9 mouse cellular contexts compared by ENCODE assay signal in the genomic region with DNA sequence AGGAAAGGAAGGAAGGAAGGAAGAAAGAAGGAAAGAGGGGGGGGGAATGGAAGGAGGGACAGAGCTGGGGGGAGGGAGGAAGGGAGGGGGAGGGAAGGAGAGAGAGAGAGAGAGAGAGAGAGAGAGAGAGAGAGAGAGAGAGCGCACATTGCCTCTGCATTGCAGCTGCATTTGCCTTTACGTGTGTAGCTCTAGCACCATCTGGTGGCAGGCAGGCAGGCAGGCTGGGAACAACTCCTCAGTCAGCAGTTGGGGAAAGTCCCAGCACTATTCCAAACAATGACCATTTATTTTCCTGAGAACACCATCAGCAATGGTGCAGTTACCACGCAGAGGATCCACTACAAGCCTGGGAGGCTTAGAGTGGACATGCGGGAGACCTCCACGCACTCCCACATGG.
DNase-seq lines count a peak whose midpoint lies in the region; ATAC-seq and TF ChIP-seq lines count a peak whose summit lies in the region.
"Had no signal": no experiment of that assay in that cellular context is flagged by ENCODE, and none has a peak within 500 bp of the region (broad histone marks: within the 10 kb centered on the region; RNA-seq: fewer than 3 reads in every experiment).

No protein-coding gene starts in this region.

- H3K36me3 ChIP-seq in ES-Bruce4 (ENCODE audit: control insufficient read depth, insufficient read depth, low read length, poor library complexity, severe bottlenecking): no peaks in the 10 kb centered on the region; the same call in 1 of the 2 replicates
- peaks cover 5% of the 10 kb centered on the region for H3K36me3 ChIP-seq in embryonic facial prominence, embryonic 10.5 days (replicated peaks)
- no peaks in the 10 kb centered on the region for H3K36me3 ChIP-seq in heart, embryonic 12.5 days
- no peaks in the 10 kb centered on the region for H3K36me3 ChIP-seq in lung, embryonic 14.5 days (ENCODE audit: insufficient read depth)
- H3K36me3 ChIP-seq: limb, embryonic 15.5 days had no signal

- no peak for TF ChIP-seq POLR2A in ES-Bruce4 (IDR thresholded peaks at IDR 0.05; ENCODE audit: insufficient read depth, low read length)

- no peak overlapping the region for H3K4me2 ChIP-seq in heart, embryonic 12.5 days
- H3K4me2 ChIP-seq in lung, embryonic 14.5 days: no peak overlapping the region
- H3K4me2 ChIP-seq: limb, embryonic 15.5 days had no signal

- H3K9me3 ChIP-seq in ES-Bruce4 (replicated peaks; ENCODE audit: control insufficient read depth, insufficient read depth, low read length, poor library complexity, severe bottlenecking): no peaks in the 10 kb centered on the region
- no peaks in the 10 kb centered on the region for H3K9me3 ChIP-seq in embryonic facial prominence, embryonic 10.5 days
- H3K9me3 ChIP-seq in heart, embryonic 12.5 days (replicated peaks): no peaks in the 10 kb centered on the region
- H3K9me3 ChIP-seq in lung, embryonic 14.5 days (ENCODE audit: low read depth, low read length): no peaks in the 10 kb centered on the region
- H3K9me3 ChIP-seq: limb, embryonic 15.5 days had no signal

- H3K4me1 ChIP-seq in ES-Bruce4 (ENCODE audit: control insufficient read depth, insufficient read depth, low read length): no peaks in the 10 kb centered on the region
- H3K4me1 ChIP-seq in embryonic facial prominence, embryonic 10.5 days: peaks cover 6% of the 10 kb centered on the region
- H3K4me1 ChIP-seq in heart, embryonic 12.5 days (replicated peaks): no peaks in the 10 kb centered on the region
- no peaks in the 10 kb centered on the region for H3K4me1 ChIP-seq in lung, embryonic 14.5 days (ENCODE audit: insufficient read depth)
- H3K4me1 ChIP-seq: limb, embryonic 15.5 days had no signal

- H3K27me3 ChIP-seq in ES-Bruce4 (ENCODE audit: control insufficient read depth, insufficient read depth, low read length, poor library complexity, severe bottlenecking): no peaks in the 10 kb centered on the region
- no peaks in the 10 kb centered on the region for H3K27me3 ChIP-seq in embryonic facial prominence, embryonic 10.5 days (replicated peaks; ENCODE audit: low read depth, poor library complexity, severe bottlenecking)
- H3K27me3 ChIP-seq in heart, embryonic 12.5 days (replicated peaks): no peaks in the 10 kb centered on the region
- H3K27me3 ChIP-seq in lung, embryonic 14.5 days (ENCODE audit: insufficient read depth, low read length): no peaks in the 10 kb centered on the region
- H3K27me3 ChIP-seq: limb, embryonic 15.5 days had no signal

- 10% methylated on average over 5 of the region's 5 CpGs for WGBS in embryonic facial prominence, embryonic 10.5 days
- WGBS in heart, embryonic 12.5 days: 14% methylated on average over 5 of the region's 5 CpGs
- WGBS in large intestine, adult 2 months: 16% methylated on average over 5 of the region's 5 CpGs
- WGBS in lung, embryonic 14.5 days: 20% methylated on average over 5 of the region's 5 CpGs

- DNase-seq in adrenal gland, postnatal 14 days: peak; percentile 81
- DNase-seq in embryonic facial prominence, embryonic 10.5 days (ENCODE audit: low spot score): peak; percentile 82
- peak; percentile 37 for DNase-seq in large intestine, adult 2 months (ENCODE audit: low read depth, low spot score)
- peak; percentile 90 for DNase-seq in lung, embryonic 14.5 days
- DNase-seq in ovary, postnatal 36 days (ENCODE audit: low spot score): peak; percentile 42
- DNase-seq in urinary bladder, postnatal 14 days (ENCODE audit: low spot score): peak; percentile 67

- H3K27ac ChIP-seq in ES-Bruce4 (ENCODE audit: insufficient read depth, low read length): no peak overlapping the region
- peak overlapping the region; percentile 14; the same call in 1 of the 2 replicates for H3K27ac ChIP-seq in embryonic facial prominence, embryonic 10.5 days (replicated peaks)
- H3K27ac ChIP-seq in heart, embryonic 12.5 days (ENCODE audit: poor library complexity, severe bottlenecking): no peak overlapping the region
- H3K27ac ChIP-seq in lung, embryonic 14.5 days (ENCODE audit: low read depth): no peak overlapping the region
- H3K27ac ChIP-seq: limb, embryonic 15.5 days had no signal

- H3K9ac ChIP-seq in ES-Bruce4 (ENCODE audit: low read depth, poor library complexity, severe bottlenecking): no peak overlapping the region
- no peak overlapping the region for H3K9ac ChIP-seq in heart, embryonic 12.5 days
- H3K9ac ChIP-seq in lung, embryonic 14.5 days: no peak overlapping the region
- H3K9ac ChIP-seq: limb, embryonic 15.5 days had no signal

- no peak overlapping the region for H3K4me3 ChIP-seq in ES-Bruce4 (ENCODE audit: low read depth, low read length)
- H3K4me3 ChIP-seq in embryonic facial prominence, embryonic 10.5 days: no peak overlapping the region
- no peak overlapping the region for H3K4me3 ChIP-seq in heart, embryonic 12.5 days
- no peak overlapping the region for H3K4me3 ChIP-seq in lung, embryonic 14.5 days (ENCODE audit: low read depth, low read length)
- H3K4me3 ChIP-seq: limb, embryonic 15.5 days had no signal

- peak; percentile 96 for TF ChIP-seq CTCF in ES-Bruce4 (IDR thresholded peaks at IDR 0.05; ENCODE audit: low read depth, low read length)
- TF ChIP-seq CTCF in lung, embryonic 14.5 days (IDR thresholded peaks at IDR 0.05; ENCODE audit: low read depth): peak; percentile 98

- peak; percentile 42; the same call in 1 of the 2 replicates for ATAC-seq in heart, embryonic 12.5 days (ENCODE audit: insufficient number of reproducible peaks, low FRiP score)
- peak; percentile 69; the same call in 1 of the 2 replicates for ATAC-seq in lung, embryonic 14.5 days (ENCODE audit: insufficient read depth)

- 0 out of 2 replicates have a peak, but pooled peaks have one; percentile 41 for TF ChIP-seq EP300 in ES-Bruce4 (IDR thresholded peaks at IDR 0.05; ENCODE audit: insufficient read depth, low read depth, low read length)

Comparison
In these comparisons a context has a peak if more than half of its experiments do, and no peak if none do; other contexts are left out.
1. DNase-seq: peak in every context shown above with its lines; median percentile 90 in lung, embryonic 14.5 days; 82 in embryonic facial prominence, embryonic 10.5 days; 81 in adrenal gland, postnatal 14 days; 67 in urinary bladder, postnatal 14 days; 42 in ovary, postnatal 36 days; 37 in large intestine, adult 2 months.